Mouse (Mus musculus) small intestine, adult 2 months (tissue): ENCODE measurements around the gene Bst2.

Experiments used
- CTCF ChIP-seq: fragments of 200-500 bp; IDR thresholded peaks from 2 replicates; pipeline ENCODE4 v1.5.1; 2012; ENCODE audit warnings: low read depth, mild to moderate bottlenecking, control low read depth, inconsistent platforms, low read length, moderate library complexity, mixed read lengths; ENCODE audit not compliant: insufficient replicate concordance, insufficient read length; ENCODE audit errors: extremely low read depth
- POLR2A ChIP-seq: fragments of 200-500 bp; IDR thresholded peaks from 2 replicates; pipeline ENCODE4 v1.6.1; 2012; ENCODE audit warnings: low read depth, mild to moderate bottlenecking, control low read depth, inconsistent platforms, low read length, moderate library complexity

- no peak for TF ChIP-seq CTCF
- no peak for TF ChIP-seq POLR2A
Measured at GRCm38 (mm10) chr8:71496481-71496880, 40.8 kb downstream of the Bst2 start.
